Mouse (Mus musculus): ENCODE measurements at regions not wholly inside any gene's neighbourhood (a gene's known extent, or its start where the extent isn't known, plus 50 kb on each side); places are given as distances from the start of the nearest gene placed in this dataset.

GRCm38 (mm10) chr13:45160281-45160680 lies 81.8 kb downstream of the Gm9817 start:
- DNase-seq (ENCODE audit: extremely low read depth): no peak
- H3K27me3 ChIP-seq (replicated peaks): no peaks in the 10 kb centered on the region
- H3K4me3 ChIP-seq (replicated peaks in 1 of 3; ENCODE audit: low read depth in 2 of 3, low read length in 2 of 3, poor library complexity in 1 of 3): no peak overlapping the region
- H3K4me2 ChIP-seq (ENCODE audit: insufficient read depth, low read depth, poor library complexity, severe bottlenecking): no peak overlapping the region
- dilution Hi-C loops (cut with MboI; ENCODE audit: extremely low pct_ligation_motif_present, extremely low pct_unique_long_range_greater_than_20kb, low sequenced_read_pairs) (no loop called here), in situ Hi-C loops (cut with MboI; ENCODE audit: low pct_ligation_motif_present, low pct_unique_long_range_greater_than_20kb, low sequenced_read_pairs) (no loop called here)
- no peak overlapping the region for H3K9ac ChIP-seq (ENCODE audit: insufficient read depth, low read depth)
- no peak for TF ChIP-seq PAX5 (IDR thresholded peaks at IDR 0.05; ENCODE audit: low read length)
- no peak for TF ChIP-seq GABPA (IDR thresholded peaks at IDR 0.05; ENCODE audit: insufficient replicate concordance, low read depth, low read length)
- TF ChIP-seq ZKSCAN1 (IDR thresholded peaks at IDR 0.05; ENCODE audit: borderline replicate concordance, low read depth, low read length): no peak
- no peak for TF ChIP-seq BHLHE40 (IDR thresholded peaks at IDR 0.05; ENCODE audit: low read depth, low read length)
- TF ChIP-seq POLR2A (IDR thresholded peaks at IDR 0.05; ENCODE audit: low read depth, low read length): no peak
- no peaks in the 10 kb centered on the region for H3K79me2 ChIP-seq (replicated peaks; ENCODE audit: control insufficient read depth, extremely low read depth, insufficient read depth, poor library complexity, severe bottlenecking)
- no peaks in the 10 kb centered on the region for H3K36me3 ChIP-seq (replicated peaks in 1 of 2; ENCODE audit: control insufficient read depth in 1 of 2, insufficient read depth in 1 of 2, low read length in 1 of 2)
- H3K27ac ChIP-seq (ENCODE audit: insufficient read depth, low read depth): no peak overlapping the region
- peaks cover 3 to 10% of the 10 kb centered on the region in 2 experiments; a peak in 2 of 4 replicates for H3K4me1 ChIP-seq (ENCODE audit: control insufficient read depth in 1 of 2, insufficient read depth in 2 of 2)
- no peaks in the 10 kb centered on the region for H3K9me3 ChIP-seq (replicated peaks; ENCODE audit: low read length)

GRCm38 (mm10) chr13:45164001-45164778 lies 85.7 kb downstream of the Gm9817 start:
- TF ChIP-seq TBP (conservative IDR thresholded peaks at IDR 0.05; ENCODE audit: low read depth, low read length): no peak
- no peak for TF ChIP-seq BHLHE40 (IDR thresholded peaks at IDR 0.05; ENCODE audit: low read depth, low read length)
- TF ChIP-seq CHD1 (IDR thresholded peaks at IDR 0.05; ENCODE audit: low read depth, low read length): no peak
- no peak for TF ChIP-seq UBTF (IDR thresholded peaks at IDR 0.05; ENCODE audit: low read depth, low read length)
- no peak for TF ChIP-seq CTCF (conservative IDR thresholded peaks at IDR 0.05 in 1 of 2, IDR thresholded peaks at IDR 0.05 in 1 of 2; ENCODE audit: low read depth in 2 of 2, low read length in 2 of 2)
- no peak for TF ChIP-seq JUND (conservative IDR thresholded peaks at IDR 0.05; ENCODE audit: low read depth, low read length)
- TF ChIP-seq MAX (IDR thresholded peaks at IDR 0.05; ENCODE audit: low read length): no peak
- no peak for TF ChIP-seq NRF1 (IDR thresholded peaks at IDR 0.05; ENCODE audit: low read depth, low read length)
- TF ChIP-seq USF2 (conservative IDR thresholded peaks at IDR 0.05; ENCODE audit: low read depth, low read length): no peak
- TF ChIP-seq SMC3 (IDR thresholded peaks at IDR 0.05; ENCODE audit: low read depth, low read length): no peak
- no peak for TF ChIP-seq NELFE (IDR thresholded peaks at IDR 0.05; ENCODE audit: low read depth, low read length)
- no peak for TF ChIP-seq EP300 (IDR thresholded peaks at IDR 0.05; ENCODE audit: low read length)
- no peak for TF ChIP-seq RCOR1 (conservative IDR thresholded peaks at IDR 0.05; ENCODE audit: low read depth, low read length)
- no peak for TF ChIP-seq ZKSCAN1 (IDR thresholded peaks at IDR 0.05; ENCODE audit: borderline replicate concordance, low read depth, low read length)
- no peak for TF ChIP-seq E2F4 (IDR thresholded peaks at IDR 0.05; ENCODE audit: insufficient replicate concordance, low read depth, low read length)
- TF ChIP-seq TCF12 (IDR thresholded peaks at IDR 0.05; ENCODE audit: low read depth, low read length): no peak
- no peak for TF ChIP-seq MAZ (IDR thresholded peaks at IDR 0.05; ENCODE audit: low read depth, low read length)
- TF ChIP-seq MYC (IDR thresholded peaks at IDR 0.05; ENCODE audit: low read depth, low read length): no peak
- TF ChIP-seq KAT2A (IDR thresholded peaks at IDR 0.05; ENCODE audit: insufficient replicate concordance, low read length): no peak
- no peak overlapping the region for H3K9ac ChIP-seq (ENCODE audit: insufficient read depth, low read depth)
- no peaks in the 10 kb centered on the region for H3K79me2 ChIP-seq (replicated peaks; ENCODE audit: control insufficient read depth, extremely low read depth, insufficient read depth, poor library complexity, severe bottlenecking)
- no peak overlapping the region for H3K4me3 ChIP-seq (replicated peaks in 1 of 3; ENCODE audit: low read depth in 2 of 3, low read length in 2 of 3, poor library complexity in 1 of 3)
- H3K4me1 ChIP-seq (ENCODE audit: control insufficient read depth in 1 of 2, insufficient read depth in 2 of 2): no peaks in the 10 kb centered on the region
- H3K4me2 ChIP-seq (ENCODE audit: insufficient read depth, low read depth, poor library complexity, severe bottlenecking): no peak overlapping the region
- H3K9me3 ChIP-seq (replicated peaks; ENCODE audit: low read length): no peaks in the 10 kb centered on the region
- no peak for DNase-seq (ENCODE audit: extremely low read depth)
- in situ Hi-C loops (cut with MboI; ENCODE audit: low pct_ligation_motif_present, low pct_unique_long_range_greater_than_20kb, low sequenced_read_pairs) (no loop called here), dilution Hi-C loops (cut with MboI; ENCODE audit: extremely low pct_ligation_motif_present, extremely low pct_unique_long_range_greater_than_20kb, low sequenced_read_pairs) (no loop called here)
- H3K27me3 ChIP-seq (replicated peaks): no peaks in the 10 kb centered on the region
- no peak overlapping the region for H3K27ac ChIP-seq (ENCODE audit: insufficient read depth, low read depth)
- no peaks in the 10 kb centered on the region for H3K36me3 ChIP-seq (replicated peaks in 1 of 2; ENCODE audit: control insufficient read depth in 1 of 2, insufficient read depth in 1 of 2, low read length in 1 of 2)

All from CH12.LX (cell line).